Mouse (Mus musculus) gastrocnemius, postnatal 14 days (tissue): ENCODE measurements at regions not wholly inside any gene's neighbourhood (a gene's known extent, or its start where the extent isn't known, plus 50 kb on each side); places are given as distances from the start of the nearest gene placed in this dataset.

Source experiments
- DNase-seq: peaks from one replicate; pipeline ENCODE4 v3.0.0; 2021; ENCODE audit warnings: mixed read lengths
- intact Hi-C: fragments of 180-260 bp; cut with DNase I; formaldehyde crosslinking; loops from one replicate; pipeline ENCODE4 v1.15.1; 2025; ENCODE audit warnings: low total_unique reads

- DNase-seq, result no peak
- intact Hi-C loops, result no loop called here
Measured at GRCm38 (mm10) chr3:50570027-50570426, 126.6 kb upstream of the Slc7a11 start.

- intact Hi-C loops, result no loop called here
- peak; percentile 8 for DNase-seq
Measured at GRCm38 (mm10) chr3:50569565-50569964, 126.2 kb upstream of the Slc7a11 start.

- intact Hi-C loops, result no loop called here
- no peak for DNase-seq
Measured at GRCm38 (mm10) chr3:50554150-50554549, 110.7 kb upstream of the Slc7a11 start.

- DNase-seq, result no peak
- intact Hi-C loops, result no loop called here
Measured at GRCm38 (mm10) chr3:50548568-50548967, 105.2 kb upstream of the Slc7a11 start.

- no peak for DNase-seq
- intact Hi-C loops, result no loop called here
Measured at GRCm38 (mm10) chr3:50530654-50531053, 87.2 kb upstream of the Slc7a11 start.

- DNase-seq, result no peak
- intact Hi-C loops, result no loop called here
Measured at GRCm38 (mm10) chr3:50524006-50524405, 80.6 kb upstream of the Slc7a11 start.

GRCm38 (mm10) chr3:50507211-50507610 is 63.8 kb upstream of the Slc7a11 start:
- DNase-seq, result no peak
- intact Hi-C loops, result no loop called here
